Comparison of ENCODE assay signal across 25 mouse cellular contexts in the genomic region with DNA sequence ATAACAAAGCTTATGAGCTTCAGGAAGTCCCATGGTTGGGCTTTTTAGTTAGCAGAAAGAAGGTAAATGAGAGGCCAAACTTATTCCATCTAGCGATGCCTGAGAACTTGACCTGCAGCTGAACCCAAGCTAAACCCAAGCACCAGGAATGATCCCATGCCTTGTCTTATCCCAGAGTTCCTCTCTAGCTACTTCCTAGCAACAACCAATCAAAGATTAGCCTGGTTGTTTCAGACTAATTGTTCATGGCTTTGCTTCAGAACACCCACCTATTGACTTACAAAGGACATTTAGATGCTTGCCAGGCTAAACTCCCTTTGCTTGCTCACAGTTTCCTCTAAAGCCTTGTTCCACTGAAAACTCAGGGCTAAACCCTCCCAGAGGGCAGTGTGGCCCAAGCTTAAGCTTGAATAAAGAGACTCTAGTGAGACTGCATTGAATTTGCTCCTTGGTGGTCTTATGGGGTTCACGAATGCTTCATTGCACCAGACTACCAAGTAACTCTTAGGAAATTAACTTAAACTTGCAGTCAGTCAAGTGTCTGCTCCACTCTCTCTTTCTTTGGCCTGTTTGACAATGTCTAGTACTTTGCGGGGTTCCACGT.
DNase-seq lines count a peak whose midpoint lies in the region; ATAC-seq lines count a peak whose summit lies in the region.
"Had no signal": no experiment of that assay in that cellular context is flagged by ENCODE, and none has a peak within 500 bp of the region (broad histone marks: within the 10 kb centered on the region; RNA-seq: fewer than 3 reads in every experiment).

No protein-coding gene starts in this region.

- 0 out of 2 replicates have a peak, but pooled peaks have one; percentile 34 for ATAC-seq in forebrain, embryonic 14.5 days
- peak; percentile 30; the same call in 1 of the 2 replicates for ATAC-seq in midbrain, embryonic 12.5 days (ENCODE audit: low FRiP score, low read depth)
- no peak for ATAC-seq in midbrain, embryonic 14.5 days (ENCODE audit: low FRiP score, low TSS enrichment)
- ATAC-seq in midbrain, embryonic 15.5 days (replicated peaks): peak; percentile 50; the same call in 1 of the 2 replicates
- ATAC-seq: CD4-positive, CD25-positive, alpha-beta regulatory T cell, adult 4 months; intestine, embryonic 15.5 days; lung, postnatal 0 days had no signal

- no peaks in the 10 kb centered on the region for H3K27me3 ChIP-seq in forebrain, embryonic 14.5 days (replicated peaks; ENCODE audit: control insufficient read depth, insufficient read depth, low read length)
- no peaks in the 10 kb centered on the region for H3K27me3 ChIP-seq in forebrain, embryonic 10.5 days (ENCODE audit: poor library complexity, severe bottlenecking)
- no peaks in the 10 kb centered on the region for H3K27me3 ChIP-seq in midbrain, embryonic 12.5 days
- no peaks in the 10 kb centered on the region for H3K27me3 ChIP-seq in midbrain, embryonic 14.5 days (ENCODE audit: control insufficient read depth, insufficient read depth, low read length)
- H3K27me3 ChIP-seq in midbrain, embryonic 15.5 days (replicated peaks): no peaks in the 10 kb centered on the region
- H3K27me3 ChIP-seq: intestine, embryonic 15.5 days; stomach, embryonic 15.5 days had no signal

- no peak for DNase-seq in forebrain, embryonic 14.5 days (ENCODE audit: low spot score)
- DNase-seq in forebrain, embryonic 10.5 days (ENCODE audit: extremely low spot score, low spot score): no peak
- no peak for DNase-seq in midbrain, embryonic 14.5 days
- DNase-seq in ZHBTc4 (ENCODE audit: low read depth, low spot score): peak; percentile 26
- DNase-seq in lung, postnatal 4 days: no peak
- DNase-seq in cerebellum, adult 9-11 months: no peak
- DNase-seq: adrenal gland, adult 8-10 months; cerebellum, adult 18-20 months; gastrocnemius, postnatal 14 days; heart, adult 11 months; kidney, adult 8-10 months; kidney, postnatal 10 days; liver; right cerebral cortex, adult 18-20 months; thymus, postnatal 25 days had no signal

- no peaks in the 10 kb centered on the region for H3K4me1 ChIP-seq in forebrain, embryonic 14.5 days (ENCODE audit: control insufficient read depth, insufficient read depth, low read length)
- 0 out of 2 replicates have a peak, but pooled peaks cover 2% of the 10 kb centered on the region for H3K4me1 ChIP-seq in forebrain, embryonic 10.5 days
- no peaks in the 10 kb centered on the region for H3K4me1 ChIP-seq in midbrain, embryonic 12.5 days
- H3K4me1 ChIP-seq in midbrain, embryonic 14.5 days (ENCODE audit: control insufficient read depth, insufficient read depth, low read length): no peaks in the 10 kb centered on the region
- no peaks in the 10 kb centered on the region for H3K4me1 ChIP-seq in midbrain, embryonic 15.5 days
- H3K4me1 ChIP-seq: embryonic facial prominence, embryonic 10.5 days; intestine, embryonic 15.5 days; limb, embryonic 10.5 days; stomach, embryonic 15.5 days had no signal

- WGBS in forebrain, embryonic 14.5 days: 55% methylated on average over 4 of the region's 4 CpGs
- WGBS in forebrain, embryonic 10.5 days: 67% methylated on average over 4 of the region's 4 CpGs
- WGBS in midbrain, embryonic 12.5 days: 61% methylated on average over 4 of the region's 4 CpGs
- 72% methylated on average over 4 of the region's 4 CpGs for WGBS in midbrain, embryonic 14.5 days
- 53% methylated on average over 4 of the region's 4 CpGs for WGBS in midbrain, embryonic 15.5 days

- H3K4me3 ChIP-seq in forebrain, embryonic 14.5 days (ENCODE audit: low read depth, low read length): no peak overlapping the region
- no peak overlapping the region for H3K4me3 ChIP-seq in forebrain, embryonic 10.5 days
- H3K4me3 ChIP-seq in midbrain, embryonic 12.5 days: no peak overlapping the region
- H3K4me3 ChIP-seq in midbrain, embryonic 14.5 days (replicated peaks; ENCODE audit: low read depth, low read length): no peak overlapping the region
- H3K4me3 ChIP-seq in midbrain, embryonic 15.5 days: no peak overlapping the region
- H3K4me3 ChIP-seq: embryonic facial prominence, embryonic 10.5 days; intestine, embryonic 15.5 days; left cerebral cortex, adult 2 months; limb, embryonic 10.5 days; stomach, embryonic 15.5 days had no signal

- no peaks in the 10 kb centered on the region for H3K36me3 ChIP-seq in forebrain, embryonic 14.5 days (ENCODE audit: control insufficient read depth, insufficient read depth, low read length)
- H3K36me3 ChIP-seq in forebrain, embryonic 10.5 days (replicated peaks): no peaks in the 10 kb centered on the region
- H3K36me3 ChIP-seq in midbrain, embryonic 12.5 days: no peaks in the 10 kb centered on the region
- no peaks in the 10 kb centered on the region for H3K36me3 ChIP-seq in midbrain, embryonic 14.5 days (ENCODE audit: control insufficient read depth, insufficient read depth, low read length)
- no peaks in the 10 kb centered on the region for H3K36me3 ChIP-seq in midbrain, embryonic 15.5 days (replicated peaks)
- H3K36me3 ChIP-seq: embryonic facial prominence, embryonic 10.5 days; intestine, embryonic 15.5 days; limb, embryonic 10.5 days; stomach, embryonic 15.5 days had no signal

- no peaks in the 10 kb centered on the region for H3K9me3 ChIP-seq in forebrain, embryonic 14.5 days (replicated peaks; ENCODE audit: control insufficient read depth, low read length)
- no peaks in the 10 kb centered on the region for H3K9me3 ChIP-seq in forebrain, embryonic 10.5 days
- H3K9me3 ChIP-seq in midbrain, embryonic 12.5 days: 0 out of 2 replicates have a peak, but pooled peaks cover 4% of the 10 kb centered on the region
- no peaks in the 10 kb centered on the region for H3K9me3 ChIP-seq in midbrain, embryonic 14.5 days (ENCODE audit: control insufficient read depth, low read length)
- no peaks in the 10 kb centered on the region for H3K9me3 ChIP-seq in midbrain, embryonic 15.5 days
- H3K9me3 ChIP-seq: embryonic facial prominence, embryonic 10.5 days; intestine, embryonic 15.5 days; limb, embryonic 10.5 days; stomach, embryonic 15.5 days had no signal

- no peak overlapping the region for H3K27ac ChIP-seq in forebrain, embryonic 14.5 days (ENCODE audit: low read depth, low read length)
- H3K27ac ChIP-seq in forebrain, embryonic 10.5 days: no peak overlapping the region
- no peak overlapping the region for H3K27ac ChIP-seq in midbrain, embryonic 12.5 days (replicated peaks)
- H3K27ac ChIP-seq in midbrain, embryonic 14.5 days (replicated peaks; ENCODE audit: low read depth, low read length): no peak overlapping the region
- no peak overlapping the region for H3K27ac ChIP-seq in midbrain, embryonic 15.5 days
- H3K27ac ChIP-seq: embryonic facial prominence, embryonic 10.5 days; intestine, embryonic 15.5 days; left cerebral cortex, adult 2 months; limb, embryonic 10.5 days; stomach, embryonic 15.5 days had no signal

- H3K4me2 ChIP-seq in forebrain, embryonic 14.5 days (ENCODE audit: low read length): no peak overlapping the region
- H3K4me2 ChIP-seq in midbrain, embryonic 12.5 days (replicated peaks): no peak overlapping the region
- H3K4me2 ChIP-seq in midbrain, embryonic 14.5 days (ENCODE audit: low read length): no peak overlapping the region
- H3K4me2 ChIP-seq in midbrain, embryonic 15.5 days: no peak overlapping the region
- H3K4me2 ChIP-seq: heart, embryonic 11.5 days; intestine, embryonic 15.5 days; stomach, embryonic 15.5 days had no signal

- H3K9ac ChIP-seq in forebrain, embryonic 14.5 days (ENCODE audit: low read length): no peak overlapping the region
- no peak overlapping the region for H3K9ac ChIP-seq in midbrain, embryonic 12.5 days (replicated peaks)
- no peak overlapping the region for H3K9ac ChIP-seq in midbrain, embryonic 14.5 days (replicated peaks; ENCODE audit: low read length)
- no peak overlapping the region for H3K9ac ChIP-seq in midbrain, embryonic 15.5 days
- H3K9ac ChIP-seq: intestine, embryonic 15.5 days; stomach, embryonic 15.5 days had no signal
